Mouse (Mus musculus): ENCODE measurements around the gene Kif20b. TPM values are rescaled to one million over a fixed set of nuclear protein-coding genes. Genes with fewer than 3 reads are reported as not detected.

The Kif20b gene
- polyA plus RNA-seq, 1 experiment from 2014 or later: 80.0 TPM

DNA sequence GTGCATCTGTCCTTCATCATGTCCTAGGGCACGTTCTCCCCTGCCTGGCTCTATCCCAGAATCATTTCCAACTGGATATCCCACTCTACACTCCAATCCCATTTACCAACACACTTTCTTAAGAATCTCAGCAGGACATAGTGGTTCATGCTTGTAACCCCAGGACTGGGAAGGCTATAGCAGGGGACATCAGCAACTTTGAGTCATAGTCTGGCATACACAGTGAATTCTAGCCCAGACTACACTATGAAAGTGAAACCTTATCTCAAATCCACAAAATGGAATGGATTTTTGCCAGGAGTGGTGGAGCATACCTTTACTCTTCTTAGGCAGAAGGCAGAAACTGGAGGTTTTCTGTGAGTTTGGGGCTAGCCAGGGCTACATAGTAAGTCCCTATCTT is 30.6 kb upstream of the Kif20b start:
- H3K9ac ChIP-seq: no peak overlapping the region
- 74% methylated on average over 1 of the region's 1 CpGs for WGBS
- no peaks in the 10 kb centered on the region for H3K36me3 ChIP-seq
- H3K4me3 ChIP-seq: no peak overlapping the region
- no peak overlapping the region for H3K27ac ChIP-seq
- no peaks in the 10 kb centered on the region for H3K9me3 ChIP-seq
- no peak overlapping the region for H3K4me2 ChIP-seq (replicated peaks)
- ATAC-seq (ENCODE audit: insufficient number of reproducible peaks, insufficient read depth, low FRiP score, low TSS enrichment): no peak
- H3K27me3 ChIP-seq: no peaks in the 10 kb centered on the region
- no peaks in the 10 kb centered on the region for H3K4me1 ChIP-seq

DNA sequence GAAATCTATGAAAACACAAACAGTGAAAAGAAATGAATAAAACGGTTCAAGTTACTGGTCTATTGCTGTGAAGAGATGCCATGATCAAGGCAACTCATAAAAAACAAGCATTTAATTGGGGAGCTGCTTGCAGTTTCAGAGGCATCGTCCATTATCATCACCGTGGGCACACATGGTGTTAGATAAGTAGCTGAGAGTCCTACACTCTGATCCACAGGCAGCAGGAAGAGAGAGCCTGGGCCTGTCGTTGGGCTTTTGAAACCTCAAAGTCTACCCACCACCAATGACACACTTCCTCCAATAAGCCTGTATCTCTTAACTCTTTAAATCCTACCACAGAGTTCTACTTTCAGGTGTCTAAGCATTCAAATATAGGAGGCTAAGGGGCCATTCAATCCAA is 27.1 kb upstream of the Kif20b start:
- WGBS: 83% methylated on average over 4 of the region's 4 CpGs
- no peak overlapping the region for H3K9ac ChIP-seq
- no peaks in the 10 kb centered on the region for H3K27me3 ChIP-seq
- H3K4me2 ChIP-seq (replicated peaks): no peak overlapping the region
- ATAC-seq (ENCODE audit: insufficient number of reproducible peaks, insufficient read depth, low FRiP score, low TSS enrichment): no peak
- no peak overlapping the region for H3K4me3 ChIP-seq
- no peaks in the 10 kb centered on the region for H3K36me3 ChIP-seq
- H3K9me3 ChIP-seq: no peaks in the 10 kb centered on the region
- no peaks in the 10 kb centered on the region for H3K4me1 ChIP-seq
- H3K27ac ChIP-seq: no peak overlapping the region

DNA sequence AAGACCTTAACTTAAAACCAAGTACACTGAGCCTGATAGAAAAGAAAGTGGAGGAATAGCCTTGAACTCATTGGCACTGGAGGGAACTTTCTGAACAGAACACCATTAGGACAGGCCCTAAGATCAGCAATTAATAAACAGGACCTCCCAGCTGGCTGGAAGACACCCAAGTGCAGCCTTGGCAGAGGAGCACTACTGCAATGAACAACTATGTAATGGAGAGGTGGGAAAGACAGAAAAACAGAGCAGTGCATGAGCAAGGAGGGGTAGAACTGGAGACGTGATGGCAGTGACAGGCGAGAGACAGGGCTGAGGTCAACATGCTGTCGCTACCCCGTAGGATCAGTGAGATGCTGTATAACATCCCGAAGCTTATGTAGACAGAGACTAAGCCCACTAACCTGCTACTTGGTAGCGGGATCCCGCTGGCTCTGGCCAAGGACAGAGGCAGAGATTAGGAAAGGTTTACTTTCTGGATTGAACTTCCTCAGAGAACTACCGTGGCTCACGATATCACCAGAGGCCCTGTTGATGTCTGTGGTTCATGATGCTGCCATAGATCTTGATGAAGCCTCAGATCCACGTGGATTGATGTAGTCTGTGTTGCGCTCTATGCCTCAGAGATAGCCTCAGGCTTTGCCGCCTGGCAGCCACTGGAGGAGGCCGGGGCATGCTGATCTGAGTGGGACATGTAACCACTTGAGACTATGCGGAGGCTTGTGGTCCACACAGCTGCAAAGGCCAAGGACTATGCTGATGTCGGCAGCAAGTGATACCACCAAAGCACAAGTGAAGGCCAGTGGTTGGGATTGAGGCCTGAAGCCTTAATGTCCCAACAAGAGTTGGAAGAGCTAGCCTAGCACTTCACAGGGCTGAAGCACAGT is 24.8 kb upstream of the Kif20b start:
- WGBS: 89% methylated on average over 15 of the region's 15 CpGs
- H3K27ac ChIP-seq: no peak overlapping the region
- no peak for ATAC-seq (ENCODE audit: insufficient number of reproducible peaks, insufficient read depth, low FRiP score, low TSS enrichment)

DNA sequence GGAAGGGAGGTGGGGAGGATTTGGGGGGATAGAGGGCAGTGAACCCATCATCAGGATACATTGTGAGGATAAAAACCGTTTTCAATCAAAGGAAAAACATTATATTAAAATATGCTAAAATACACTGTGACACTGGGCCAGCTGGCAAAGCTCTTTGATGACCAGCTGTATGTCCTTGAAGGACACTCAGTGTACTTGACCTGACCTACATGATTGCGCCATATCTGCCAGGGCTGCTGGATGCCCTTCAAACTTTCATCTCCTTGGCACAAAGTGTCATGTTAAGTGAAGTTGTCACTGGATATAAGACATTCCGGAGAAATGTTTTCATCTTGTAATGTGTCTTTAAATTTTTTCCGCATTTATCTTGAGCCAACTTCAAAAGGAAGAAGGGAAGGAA is 23.2 kb upstream of the Kif20b start:
- Histone ChIP-seq H3K27ac (no peak overlapping the region), H3K4me2 (replicated peaks) (no peak overlapping the region), H3K27me3 (no peaks in the 10 kb centered on the region), H3K9ac (no peak overlapping the region), H3K9me3 (no peaks in the 10 kb centered on the region), H3K4me3 (no peak overlapping the region), H3K4me1 (no peaks in the 10 kb centered on the region), H3K36me3 (no peaks in the 10 kb centered on the region)
- ATAC-seq (ENCODE audit: insufficient number of reproducible peaks, insufficient read depth, low FRiP score, low TSS enrichment): no peak
- 86% methylated on average over 4 of the region's 4 CpGs for WGBS

More for the DNA sequence above, 24.8 kb upstream of the Kif20b start:
- H3K4me3 ChIP-seq: no peak overlapping the region
- no peaks in the 10 kb centered on the region for H3K9me3 ChIP-seq
- H3K9ac ChIP-seq: no peak overlapping the region
- H3K36me3 ChIP-seq: no peaks in the 10 kb centered on the region
- no peaks in the 10 kb centered on the region for H3K27me3 ChIP-seq
- no peaks in the 10 kb centered on the region for H3K4me1 ChIP-seq
- H3K4me2 ChIP-seq (replicated peaks): no peak overlapping the region

DNA sequence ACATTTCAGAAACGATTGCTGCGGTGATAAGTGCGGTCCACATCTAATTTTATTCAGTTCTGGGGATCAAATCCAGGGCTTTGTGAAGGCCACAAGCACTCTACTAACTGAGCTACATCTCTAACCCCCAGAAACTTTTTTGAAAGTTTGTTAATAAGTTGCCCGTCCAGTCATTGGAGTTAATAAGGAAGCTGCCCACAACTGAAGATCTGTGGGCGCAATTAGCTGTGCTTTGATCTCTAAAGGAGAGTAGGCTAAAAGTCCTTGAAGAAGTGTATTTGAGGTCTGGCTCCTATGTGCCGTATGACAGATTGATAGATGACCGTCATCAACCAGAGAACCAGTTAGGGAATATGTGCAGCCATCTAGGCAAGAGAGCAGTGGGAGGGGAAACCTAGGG is 20.9 kb upstream of the Kif20b start:
- Histone ChIP-seq H3K27ac (no peak overlapping the region), H3K4me3 (no peak overlapping the region), H3K4me2 (replicated peaks) (no peak overlapping the region), H3K27me3 (no peaks in the 10 kb centered on the region), H3K4me1 (no peaks in the 10 kb centered on the region), H3K9me3 (no peaks in the 10 kb centered on the region), H3K9ac (no peak overlapping the region), H3K36me3 (no peaks in the 10 kb centered on the region)
- ATAC-seq (ENCODE audit: insufficient number of reproducible peaks, insufficient read depth, low FRiP score, low TSS enrichment): no peak
- WGBS: 90% methylated on average over 7 of the region's 7 CpGs

DNA sequence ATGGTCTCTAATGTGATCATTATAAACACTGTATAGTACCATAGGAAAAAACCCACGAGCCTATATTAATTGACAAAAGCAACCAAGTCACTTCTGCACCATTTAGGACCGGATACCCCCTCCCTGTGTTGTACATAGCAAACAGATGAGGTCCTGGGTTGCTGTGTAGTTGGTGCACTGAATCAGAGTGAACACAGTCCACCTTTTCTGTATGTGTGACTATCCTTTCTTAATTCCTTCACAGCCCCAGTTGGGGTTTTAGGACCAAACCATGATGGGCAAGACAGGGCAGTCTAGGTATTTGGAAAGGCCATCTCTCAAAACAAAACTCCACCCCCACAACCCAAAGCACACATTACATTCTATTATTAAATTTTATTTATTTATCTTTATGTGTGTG is 20.4 kb upstream of the Kif20b start:
- H3K4me2 ChIP-seq (replicated peaks): no peak overlapping the region
- no peaks in the 10 kb centered on the region for H3K27me3 ChIP-seq
- no peak overlapping the region for H3K27ac ChIP-seq
- WGBS: 84% methylated on average over 2 of the region's 2 CpGs
- no peak overlapping the region for H3K9ac ChIP-seq
- H3K4me3 ChIP-seq: no peak overlapping the region
- no peaks in the 10 kb centered on the region for H3K9me3 ChIP-seq
- H3K4me1 ChIP-seq: no peaks in the 10 kb centered on the region
- no peak for ATAC-seq (ENCODE audit: insufficient number of reproducible peaks, insufficient read depth, low FRiP score, low TSS enrichment)
- H3K36me3 ChIP-seq: no peaks in the 10 kb centered on the region

DNA sequence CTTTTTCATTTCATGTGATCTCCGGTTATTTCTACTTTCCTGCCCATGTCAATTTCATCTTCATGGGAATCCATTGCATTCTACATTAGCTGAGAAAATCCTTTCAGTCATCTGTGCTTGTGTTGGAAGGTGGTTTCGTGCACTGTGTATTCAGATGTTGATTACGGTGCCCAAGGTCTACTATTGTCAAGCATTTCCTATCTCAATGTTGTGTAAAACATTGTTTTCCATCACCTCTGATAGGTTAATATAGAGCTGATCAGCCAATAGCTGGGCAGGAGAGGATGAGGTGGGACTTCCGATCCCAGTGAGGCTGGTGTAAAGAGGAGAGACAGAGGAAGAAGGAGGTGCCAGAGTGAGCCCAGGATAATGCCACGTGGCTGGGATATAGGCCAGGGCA is 18.1 kb upstream of the Kif20b start:
- Histone ChIP-seq H3K4me2 (replicated peaks) (no peak overlapping the region), H3K27me3 (no peaks in the 10 kb centered on the region), H3K4me3 (no peak overlapping the region), H3K36me3 (no peaks in the 10 kb centered on the region), H3K4me1 (no peaks in the 10 kb centered on the region), H3K9me3 (no peaks in the 10 kb centered on the region), H3K9ac (no peak overlapping the region), H3K27ac (no peak overlapping the region)
- ATAC-seq (ENCODE audit: insufficient number of reproducible peaks, insufficient read depth, low FRiP score, low TSS enrichment): no peak
- 85% methylated on average over 5 of the region's 5 CpGs for WGBS

DNA sequence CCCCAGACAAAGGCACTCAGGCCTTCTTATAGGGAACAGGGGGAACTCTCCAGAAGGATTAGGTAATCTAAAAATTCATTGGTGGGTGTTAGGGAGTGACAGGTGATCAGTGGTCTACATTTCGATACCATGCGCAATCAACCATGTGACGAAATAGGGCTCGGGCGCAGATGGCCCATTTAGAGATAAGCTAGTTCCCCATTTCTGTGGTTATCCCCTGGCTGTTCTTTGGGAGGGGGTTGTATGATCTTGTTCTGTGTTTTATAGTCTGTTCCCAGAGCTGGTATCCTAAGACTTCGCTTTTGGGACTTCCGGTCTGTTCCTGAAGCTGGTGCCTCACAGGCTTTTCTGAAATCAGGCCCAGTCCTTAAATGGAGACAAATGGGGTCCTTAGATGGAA is 16.7 kb upstream of the Kif20b start:
- H3K36me3 ChIP-seq: no peaks in the 10 kb centered on the region

DNA sequence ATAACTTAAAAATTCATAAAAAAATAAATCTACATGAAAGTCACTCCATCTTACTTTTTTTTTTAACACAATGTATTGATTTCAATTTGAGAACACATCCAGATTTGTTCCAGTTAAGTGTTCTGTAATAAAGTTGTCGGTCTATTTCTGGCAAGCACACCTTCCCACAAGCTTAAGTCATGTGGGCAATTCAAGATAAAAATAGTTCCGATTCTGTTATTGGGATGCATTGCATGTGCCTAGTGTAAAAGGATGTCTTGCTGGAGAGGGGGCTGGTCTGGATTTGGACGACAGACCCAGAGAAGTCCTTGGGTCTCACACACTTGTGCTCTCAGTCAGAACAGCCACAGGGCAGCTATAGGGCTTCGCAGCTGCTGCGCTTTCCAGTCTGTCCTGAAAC is 15.4 kb upstream of the Kif20b start:
- Histone ChIP-seq H3K4me3 (no peak overlapping the region), H3K27ac (no peak overlapping the region), H3K36me3 (no peaks in the 10 kb centered on the region), H3K4me1 (no peaks in the 10 kb centered on the region), H3K4me2 (replicated peaks) (no peak overlapping the region), H3K9ac (no peak overlapping the region), H3K9me3 (no peaks in the 10 kb centered on the region), H3K27me3 (no peaks in the 10 kb centered on the region)
- WGBS: 78% methylated on average over 5 of the region's 5 CpGs
- no peak for ATAC-seq (ENCODE audit: insufficient number of reproducible peaks, insufficient read depth, low FRiP score, low TSS enrichment)

More for the DNA sequence above, 16.7 kb upstream of the Kif20b start:
- Histone ChIP-seq H3K9ac (no peak overlapping the region), H3K27me3 (no peaks in the 10 kb centered on the region), H3K27ac (no peak overlapping the region), H3K4me3 (no peak overlapping the region), H3K9me3 (no peaks in the 10 kb centered on the region), H3K4me2 (replicated peaks) (no peak overlapping the region), H3K4me1 (no peaks in the 10 kb centered on the region)
- WGBS: 94% methylated on average over 7 of the region's 7 CpGs
- no peak for ATAC-seq (ENCODE audit: insufficient number of reproducible peaks, insufficient read depth, low FRiP score, low TSS enrichment)

DNA sequence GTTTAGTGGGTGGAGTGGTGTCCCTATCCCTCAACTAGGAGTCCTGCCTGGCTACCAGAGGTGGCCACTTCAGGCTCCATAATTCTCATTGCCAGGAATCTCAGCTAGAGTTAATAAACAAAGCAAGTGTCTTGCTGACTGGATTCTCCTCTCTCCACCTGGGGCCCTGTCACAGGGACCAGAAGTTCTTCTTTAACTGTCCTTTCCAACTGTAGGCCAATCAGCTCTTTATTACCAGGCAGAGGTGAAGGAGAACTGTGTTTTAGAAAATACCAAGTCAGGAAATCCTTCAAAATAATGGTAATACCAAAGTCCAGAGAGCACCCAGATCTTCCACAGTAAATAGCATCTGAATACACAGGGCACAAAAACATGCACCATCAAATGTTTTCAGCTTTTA is 9.8 kb upstream of the Kif20b start:
- no peaks in the 10 kb centered on the region for H3K9me3 ChIP-seq
- no peaks in the 10 kb centered on the region for H3K36me3 ChIP-seq
- H3K27ac ChIP-seq: no peak overlapping the region
- no peaks in the 10 kb centered on the region for H3K27me3 ChIP-seq
- no peak for ATAC-seq (ENCODE audit: insufficient number of reproducible peaks, insufficient read depth, low FRiP score, low TSS enrichment)
- no peaks in the 10 kb centered on the region for H3K4me1 ChIP-seq
- H3K4me3 ChIP-seq: no peak overlapping the region
- H3K9ac ChIP-seq: no peak overlapping the region
- no peak overlapping the region for H3K4me2 ChIP-seq (replicated peaks)

DNA sequence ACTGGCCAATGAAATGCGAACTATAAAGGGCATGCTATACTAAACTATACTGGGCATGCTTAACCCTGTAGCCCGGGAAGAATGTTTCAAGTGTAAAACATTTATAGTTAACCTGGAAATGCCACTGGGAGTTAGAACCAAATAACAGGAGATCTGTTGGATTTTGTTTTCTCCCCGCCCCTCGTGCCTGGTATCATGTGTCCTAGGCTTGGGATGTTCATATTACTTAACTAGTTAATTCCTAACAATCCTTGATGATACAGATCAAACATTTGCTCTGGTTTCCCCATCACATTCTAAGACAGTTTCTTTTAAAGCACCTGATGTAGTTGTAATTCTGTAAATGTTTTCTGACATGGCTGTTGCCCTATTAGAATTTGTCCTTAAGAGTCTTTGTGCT is 2.1 kb upstream of the Kif20b start:
- no peak for ATAC-seq (ENCODE audit: insufficient number of reproducible peaks, insufficient read depth, low FRiP score, low TSS enrichment)
- no peaks in the 10 kb centered on the region for H3K9me3 ChIP-seq
- no peak overlapping the region for H3K4me3 ChIP-seq
- H3K4me1 ChIP-seq: no peaks in the 10 kb centered on the region
- H3K27ac ChIP-seq: no peak overlapping the region
- no peak overlapping the region for H3K9ac ChIP-seq
- no peaks in the 10 kb centered on the region for H3K27me3 ChIP-seq
- H3K36me3 ChIP-seq: 0 out of 2 replicates have a peak, but pooled peaks cover 8% of the 10 kb centered on the region
- 83% methylated on average over 4 of the region's 4 CpGs for WGBS
- no peak overlapping the region for H3K4me2 ChIP-seq (replicated peaks)

DNA sequence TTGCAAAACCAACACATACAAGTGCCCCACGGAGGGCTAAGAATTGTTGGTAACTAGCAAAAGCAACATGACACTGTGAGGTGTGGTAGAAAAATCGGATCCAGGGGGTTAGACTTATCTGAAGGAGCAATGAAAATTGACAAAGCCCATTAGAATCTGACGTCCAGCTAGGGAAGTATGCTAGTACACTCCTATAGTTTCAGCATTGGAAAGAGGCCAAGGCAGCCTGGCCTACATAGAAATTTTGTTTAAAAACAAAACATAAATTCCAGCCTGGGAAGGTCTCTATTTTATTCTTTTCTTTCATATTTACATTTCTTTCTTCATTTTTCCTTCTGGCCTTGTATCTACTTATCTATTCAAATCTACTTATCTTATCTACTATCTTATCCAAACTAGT is 1.6 kb upstream of the Kif20b start:
- Histone ChIP-seq H3K4me3 (no peak overlapping the region), H3K27ac (no peak overlapping the region), H3K4me2 (replicated peaks) (no peak overlapping the region), H3K4me1 (no peaks in the 10 kb centered on the region), H3K36me3 (0 out of 2 replicates have a peak, but pooled peaks cover 9% of the 10 kb centered on the region), H3K9ac (no peak overlapping the region), H3K9me3 (no peaks in the 10 kb centered on the region), H3K27me3 (no peaks in the 10 kb centered on the region)
- WGBS: 70% methylated on average over 3 of the region's 3 CpGs
- ATAC-seq (ENCODE audit: insufficient number of reproducible peaks, insufficient read depth, low FRiP score, low TSS enrichment): no peak

Measured in embryonic facial prominence, embryonic 12.5 days (tissue).